Mouse (Mus musculus): ENCODE data around the gene Ahcyl1. TPM values are rescaled to one million over a fixed set of nuclear protein-coding genes. Genes with fewer than 3 reads are reported as not detected.
A peak's percentile ranks its signal among the peaks of the same experiment; 100 is the strongest.

The Ahcyl1 gene
- polyA plus RNA-seq, 1 experiment, result 48.2 TPM

DNA sequence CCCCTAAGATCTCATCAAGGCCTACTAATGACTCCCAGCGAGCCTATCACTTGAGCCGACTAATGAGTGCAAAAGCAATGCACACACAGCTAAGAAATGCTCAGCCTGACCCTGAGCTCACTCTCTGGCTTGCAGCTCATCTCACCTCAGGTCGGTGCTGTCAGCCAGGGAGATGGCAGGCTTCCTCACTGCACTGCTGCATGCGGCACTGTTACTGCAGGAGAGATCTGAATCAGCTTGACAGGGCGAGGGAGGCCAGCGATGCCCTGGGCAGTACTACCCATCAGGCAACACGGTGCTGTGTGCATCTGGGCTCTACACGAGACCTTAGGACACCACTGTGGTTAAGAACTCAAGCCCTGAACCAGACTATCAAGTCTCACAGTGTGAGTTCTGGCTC is 70.8 kb downstream of the Ahcyl1 start:
- Histone ChIP-seq H3K4me3 (ENCODE audit: control insufficient read depth, low read depth, low read length) (no peak overlapping the region), H3K27me3 (ENCODE audit: control insufficient read depth, insufficient read depth, low read length) (no peaks in the 10 kb centered on the region), H3K36me3 (ENCODE audit: control insufficient read depth, insufficient read depth, low read length) (no peaks in the 10 kb centered on the region; the same call in none of the 2 replicates), H3K27ac (ENCODE audit: control insufficient read depth, insufficient read depth, low read depth, low read length) (no peak overlapping the region), H3K4me1 (ENCODE audit: control insufficient read depth, insufficient read depth, low read length) (peaks cover 1% of the 10 kb centered on the region)
- TF ChIP-seq CTCF (IDR thresholded peaks at IDR 0.05; ENCODE audit: control insufficient read depth, insufficient read depth, insufficient replicate concordance, low read depth, low read length) (no peak), POLR2A (IDR thresholded peaks at IDR 0.05; ENCODE audit: control insufficient read depth, low read depth, low read length) (no peak)

GRCm38 (mm10) chr3:107624424-107624823 is 71.9 kb downstream of the Ahcyl1 start:
- no peaks in the 10 kb centered on the region for H3K27me3 ChIP-seq (ENCODE audit: control insufficient read depth, insufficient read depth, low read length)
- no peak overlapping the region for H3K27ac ChIP-seq (ENCODE audit: control insufficient read depth, insufficient read depth, low read depth, low read length)
- no peaks in the 10 kb centered on the region for H3K4me1 ChIP-seq (ENCODE audit: control insufficient read depth, insufficient read depth, low read length)
- no peak for TF ChIP-seq POLR2A (IDR thresholded peaks at IDR 0.05; ENCODE audit: control insufficient read depth, low read depth, low read length)
- no peak for TF ChIP-seq CTCF (IDR thresholded peaks at IDR 0.05; ENCODE audit: control insufficient read depth, insufficient read depth, insufficient replicate concordance, low read depth, low read length)
- H3K36me3 ChIP-seq (ENCODE audit: control insufficient read depth, insufficient read depth, low read length), result no peaks in the 10 kb centered on the region; the same call in none of the 2 replicates
- no peak overlapping the region for H3K4me3 ChIP-seq (ENCODE audit: control insufficient read depth, low read depth, low read length)

GRCm38 (mm10) chr3:107622537-107622936 is 73.8 kb downstream of the Ahcyl1 start:
- no peaks in the 10 kb centered on the region for H3K27me3 ChIP-seq (ENCODE audit: control insufficient read depth, insufficient read depth, low read length)
- no peaks in the 10 kb centered on the region; the same call in 1 of the 2 replicates for H3K4me1 ChIP-seq (ENCODE audit: control insufficient read depth, insufficient read depth, low read length)
- no peak for TF ChIP-seq POLR2A (IDR thresholded peaks at IDR 0.05; ENCODE audit: control insufficient read depth, low read depth, low read length)
- H3K36me3 ChIP-seq (ENCODE audit: control insufficient read depth, insufficient read depth, low read length), result peaks cover 2% of the 10 kb centered on the region
- no peak overlapping the region for H3K27ac ChIP-seq (ENCODE audit: control insufficient read depth, insufficient read depth, low read depth, low read length)
- H3K4me3 ChIP-seq (ENCODE audit: control insufficient read depth, low read depth, low read length), result no peak overlapping the region

GRCm38 (mm10) chr3:107621286-107622075 is 74.9 kb downstream of the Ahcyl1 start:
- no peak overlapping the region for H3K27ac ChIP-seq (ENCODE audit: control insufficient read depth, insufficient read depth, low read depth, low read length)
- H3K27me3 ChIP-seq (ENCODE audit: control insufficient read depth, insufficient read depth, low read length), result no peaks in the 10 kb centered on the region
- TF ChIP-seq CTCF (IDR thresholded peaks at IDR 0.05; ENCODE audit: control insufficient read depth, insufficient read depth, insufficient replicate concordance, low read depth, low read length), result no peak
- TF ChIP-seq POLR2A (IDR thresholded peaks at IDR 0.05; ENCODE audit: control insufficient read depth, low read depth, low read length), result no peak
- H3K4me3 ChIP-seq (ENCODE audit: control insufficient read depth, low read depth, low read length), result no peak overlapping the region
- peaks cover 4% of the 10 kb centered on the region for H3K36me3 ChIP-seq (ENCODE audit: control insufficient read depth, insufficient read depth, low read length)
- no peaks in the 10 kb centered on the region; the same call in 1 of the 2 replicates for H3K4me1 ChIP-seq (ENCODE audit: control insufficient read depth, insufficient read depth, low read length)

DNA sequence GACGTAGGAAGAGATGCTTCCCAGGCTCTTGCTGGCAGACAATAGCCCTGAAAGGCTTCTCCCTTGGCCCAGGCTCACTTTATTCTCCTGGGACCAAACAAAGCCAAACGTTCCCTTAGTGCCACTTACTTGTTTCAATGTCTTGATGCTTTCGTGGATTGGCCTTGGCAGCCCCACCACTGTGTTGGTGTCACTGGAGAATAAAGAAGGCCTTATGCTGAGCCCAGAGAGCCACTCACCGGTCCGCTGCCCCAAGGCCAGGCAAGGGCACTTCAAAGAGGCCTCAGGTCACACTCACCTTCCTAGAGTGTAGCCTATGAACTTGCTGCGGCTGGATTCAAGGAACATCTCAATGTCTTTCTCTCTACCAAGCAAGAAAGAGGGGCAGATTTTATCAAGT is 76.4 kb downstream of the Ahcyl1 start:
- H3K4me1 ChIP-seq (ENCODE audit: control insufficient read depth, insufficient read depth, low read length), result no peaks in the 10 kb centered on the region; the same call in 1 of the 2 replicates
- H3K36me3 ChIP-seq (ENCODE audit: control insufficient read depth, insufficient read depth, low read length), result peaks cover 8% of the 10 kb centered on the region
- H3K27me3 ChIP-seq (ENCODE audit: control insufficient read depth, insufficient read depth, low read length), result no peaks in the 10 kb centered on the region
- no peak overlapping the region for H3K4me3 ChIP-seq (ENCODE audit: control insufficient read depth, low read depth, low read length)
- no peak overlapping the region for H3K27ac ChIP-seq (ENCODE audit: control insufficient read depth, insufficient read depth, low read depth, low read length)
- TF ChIP-seq CTCF (IDR thresholded peaks at IDR 0.05; ENCODE audit: control insufficient read depth, insufficient read depth, insufficient replicate concordance, low read depth, low read length) (no peak), POLR2A (IDR thresholded peaks at IDR 0.05; ENCODE audit: control insufficient read depth, low read depth, low read length) (no peak)

- Histone ChIP-seq H3K36me3 (ENCODE audit: control insufficient read depth, insufficient read depth, low read length) (peaks cover 9% of the 10 kb centered on the region), H3K27ac (ENCODE audit: control insufficient read depth, insufficient read depth, low read depth, low read length) (no peak overlapping the region), H3K4me3 (ENCODE audit: control insufficient read depth, low read depth, low read length) (peak overlapping the region; percentile 54; the same call in 1 of the 2 replicates), H3K4me1 (ENCODE audit: control insufficient read depth, insufficient read depth, low read length) (no peaks in the 10 kb centered on the region; the same call in 1 of the 2 replicates), H3K27me3 (ENCODE audit: control insufficient read depth, insufficient read depth, low read length) (no peaks in the 10 kb centered on the region)
- TF ChIP-seq POLR2A (IDR thresholded peaks at IDR 0.05; ENCODE audit: control insufficient read depth, low read depth, low read length), result no peak
- no peak for TF ChIP-seq CTCF (IDR thresholded peaks at IDR 0.05; ENCODE audit: control insufficient read depth, insufficient read depth, insufficient replicate concordance, low read depth, low read length)
Measured at GRCm38 (mm10) chr3:107617800-107618199, 78.6 kb downstream of the Ahcyl1 start.

Other genes starting within 250 kb of the Ahcyl1 start
- gene Kcnc4, start 237.0 kb downstream of the Ahcyl1 start, polyA plus RNA-seq (2012; rRNA removed), result 0.07 and 1.8 TPM in 2 replicates
- 0.88 and 1.00 TPM in 2 replicates for gene Slc6a17, start 178.5 kb downstream of the Ahcyl1 start, polyA plus RNA-seq (2012; rRNA removed)
- gene Ubl4b, start 141.5 kb downstream of the Ahcyl1 start, polyA plus RNA-seq (2012; rRNA removed), result 249 and 255 TPM in 2 replicates
- gene Alx3, start 101.5 kb downstream of the Ahcyl1 start, polyA plus RNA-seq (2012; rRNA removed), result 0.05 and 0.18 TPM in 2 replicates
- not detected in 2 replicates for gene Gm10961, start 65.2 kb downstream of the Ahcyl1 start, polyA plus RNA-seq (2012; rRNA removed)
- gene Strip1, start 64.9 kb downstream of the Ahcyl1 start, polyA plus RNA-seq (2012; rRNA removed), result 19.2 and 21.2 TPM in 2 replicates
- gene Csf1, start 63.9 kb upstream of the Ahcyl1 start, polyA plus RNA-seq (2012; rRNA removed), result 2.8 and 3.5 TPM in 2 replicates
- gene Eps8l3, start 180.7 kb upstream of the Ahcyl1 start, polyA plus RNA-seq (2012; rRNA removed), result 27.9 and 29.2 TPM in 2 replicates
- gene Gstm5, start 199.3 kb upstream of the Ahcyl1 start, polyA plus RNA-seq (2012; rRNA removed), result 2,841 and 3,160 TPM in 2 replicates
- gene Gstm7, start 235.3 kb upstream of the Ahcyl1 start, polyA plus RNA-seq (2012; rRNA removed), result 85.5 and 86.7 TPM in 2 replicates
- 59.3 and 78.5 TPM in 2 replicates for gene Gstm6, start 247.2 kb upstream of the Ahcyl1 start, polyA plus RNA-seq (2012; rRNA removed)